Mouse (Mus musculus) central nervous system, embryonic 18 days (tissue): Measurements from ENCODE around the gene Mblac1. TPM values are rescaled to one million over a fixed set of nuclear protein-coding genes. Genes with fewer than 3 reads are reported as not detected.

ENCODE experiments used
- polyA plus RNA-seq: library from polyadenylated mRNA; depleted of rRNA; stranded (reverse); fragments of >200 nt; gene quantifications from 2 replicates; pipeline ENCODE4 v1.2.3, GENCODE M21; 2012; rRNA removed

Mblac1 gene
- 9.0 and 9.2 TPM in 2 replicates for polyA plus RNA-seq

GRCm38 (mm10) chr5:138193771-138194727, at the start of gene Mblac1:
Mblac1 (plus strand) TSS chr5:138194314.

DNA sequence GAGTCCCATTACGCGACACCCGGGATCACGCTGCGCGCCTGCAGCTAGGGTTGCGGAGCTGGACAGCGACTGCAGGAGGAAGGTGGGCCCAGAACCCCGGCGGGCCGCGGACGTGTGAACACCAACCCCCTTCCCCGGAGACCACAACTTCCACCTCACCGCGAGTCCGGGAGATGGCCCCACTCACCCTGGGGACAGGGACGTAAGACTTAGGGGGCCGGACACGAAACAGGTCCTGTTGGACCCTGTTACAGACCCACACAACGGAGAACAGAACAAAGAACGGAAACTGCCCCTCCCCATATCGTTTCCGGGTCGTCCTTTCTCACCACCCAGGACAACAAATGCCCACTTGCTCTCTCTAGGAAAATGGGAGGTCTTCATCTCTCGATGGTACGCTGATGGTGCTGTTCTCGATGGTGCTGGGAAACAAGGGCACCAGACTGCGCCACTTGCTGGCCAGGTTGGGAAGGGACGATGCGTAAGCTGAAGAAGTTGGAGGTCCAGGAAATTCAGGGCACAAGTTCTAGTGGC, 38.6 kb upstream of the Mblac1 start, which contains the start of gene Zfp113:
Gene Zfp113 (minus strand): TSS at position 302 of the 534 bp plus-strand sequence.

GRCm38 (mm10) chr5:138160842-138161665, 33.1 kb upstream of the Mblac1 start, which contains the start of gene Cops6:
Cops6 (plus strand) TSS chr5:138161071.

GRCm38 (mm10) chr5:138171695-138172491, 22.2 kb upstream of the Mblac1 start, which contains the start of the genes Ap4m1 and Mcm7:
Ap4m1 (plus strand) TSS chr5:138172002.
Mcm7 (minus strand) TSS chr5:138172422.

DNA sequence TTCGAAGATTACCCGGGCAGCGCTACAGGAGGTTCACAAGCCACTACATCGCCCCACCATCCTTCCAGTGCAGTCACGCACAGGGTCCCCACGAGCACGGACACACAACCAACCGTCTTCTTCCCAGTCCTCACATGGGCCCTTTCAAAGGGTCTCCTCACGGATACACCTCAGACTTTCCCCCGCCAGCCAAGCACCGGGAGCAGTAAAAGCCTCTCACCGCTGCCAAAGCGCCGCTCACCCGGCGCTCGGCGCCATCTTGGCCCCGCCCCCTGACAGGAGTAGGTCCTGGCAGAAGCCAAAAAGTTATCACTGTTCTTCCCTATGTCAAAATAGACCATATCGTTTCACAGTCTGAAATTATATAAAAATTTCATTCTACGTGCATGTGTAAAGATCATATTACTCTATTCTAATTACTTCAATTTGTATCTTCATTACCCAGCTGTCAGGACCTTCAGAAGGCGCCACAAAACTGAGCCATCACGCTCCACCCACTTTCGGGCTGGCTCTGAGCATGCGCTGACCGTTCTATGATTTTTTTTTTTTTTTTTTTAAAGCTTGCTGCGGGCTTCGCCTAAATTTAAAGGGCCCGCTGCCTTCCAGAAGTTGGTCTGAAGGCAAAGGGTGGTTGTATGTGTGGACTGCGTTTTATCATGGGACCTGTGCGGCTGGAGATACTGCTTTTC, 7.0 kb upstream of the Mblac1 start, which contains the start of the genes Taf6 and Cnpy4:
Gene Taf6 (minus strand): TSS at position 502 of the 689 bp plus-strand sequence.
Gene Cnpy4 (plus strand): TSS at position 536 of the 689 bp plus-strand sequence.

GRCm38 (mm10) chr5:138225700-138226099, 31.6 kb downstream of the Mblac1 start, which contains the start of gene Nxpe5:
Nxpe5 (plus strand) TSS chr5:138225898.

Other genes with a start within 250 kb of the Mblac1 start
- 1.1 and 2.6 TPM in 2 replicates for gene Gjc3, start 231.2 kb upstream of the Mblac1 start, polyA plus RNA-seq
- gene Azgp1, start 212.8 kb upstream of the Mblac1 start, polyA plus RNA-seq = 0.04 TPM in 1 of 2 replicates, not detected in the other
- gene Smok3a, start 173.1 kb upstream of the Mblac1 start, polyA plus RNA-seq = not detected in 2 replicates
- gene Smok3b, start 172.9 kb upstream of the Mblac1 start, polyA plus RNA-seq = not detected in 2 replicates
- gene Smok3c, start 141.1 kb upstream of the Mblac1 start, polyA plus RNA-seq = not detected in 2 replicates
- 16.3 and 16.6 TPM in 2 replicates for gene Zkscan1, start 109.2 kb upstream of the Mblac1 start, polyA plus RNA-seq
- gene Zscan21, start 77.4 kb upstream of the Mblac1 start, polyA plus RNA-seq = 53.8 and 55.9 TPM in 2 replicates
- 7.2 and 7.7 TPM in 2 replicates for gene Zfp113, start 38.6 kb upstream of the Mblac1 start, polyA plus RNA-seq
- gene Cops6, start 33.2 kb upstream of the Mblac1 start, polyA plus RNA-seq = 145 and 155 TPM in 2 replicates
- gene Ap4m1, start 22.3 kb upstream of the Mblac1 start, polyA plus RNA-seq = 55.8 and 57.0 TPM in 2 replicates
- 69.5 and 80.0 TPM in 2 replicates for gene Mcm7, start 21.9 kb upstream of the Mblac1 start, polyA plus RNA-seq
- 63.8 and 66.1 TPM in 2 replicates for gene Taf6, start 6.9 kb upstream of the Mblac1 start, polyA plus RNA-seq
- gene Cnpy4, start 6.8 kb upstream of the Mblac1 start, polyA plus RNA-seq = 21.2 and 21.5 TPM in 2 replicates
- not detected in 2 replicates for gene Nxpe5, start 31.6 kb downstream of the Mblac1 start, polyA plus RNA-seq
- 154 and 165 TPM in 2 replicates for gene Lamtor4, start 61.2 kb downstream of the Mblac1 start, polyA plus RNA-seq
- 123 and 126 TPM in 2 replicates for gene BC037034, start 69.7 kb downstream of the Mblac1 start, polyA plus RNA-seq
- 0.76 and 0.85 TPM in 2 replicates for gene Gal3st4, start 78.5 kb downstream of the Mblac1 start, polyA plus RNA-seq
- gene Gm43720, start 85.6 kb downstream of the Mblac1 start, polyA plus RNA-seq = 0.25 and 0.41 TPM in 2 replicates
- 326 and 367 TPM in 2 replicates for gene Gpc2, start 85.7 kb downstream of the Mblac1 start, polyA plus RNA-seq
- 35.0 and 37.6 TPM in 2 replicates for gene Stag3, start 85.9 kb downstream of the Mblac1 start, polyA plus RNA-seq
- 0.09 and 0.12 TPM in 2 replicates for gene Pvrig, start 147.6 kb downstream of the Mblac1 start, polyA plus RNA-seq
- gene Zfp157, start 247.2 kb downstream of the Mblac1 start, polyA plus RNA-seq = 35.4 and 36.9 TPM in 2 replicates